Comparison of ENCODE assay signal across 10 mouse cellular contexts in genomic region chr8:84489223-84489622, GRCm38 (mm10).
"Had no signal": no experiment of that assay in that cellular context is flagged by ENCODE, and none has a peak within 500 bp of the region (broad histone marks: within the 10 kb centered on the region; RNA-seq: fewer than 3 reads in every experiment).

No protein-coding gene starts in this region.

- H3K27ac ChIP-seq: limb, embryonic 13.5 days; liver, embryonic 14.5 days; midbrain, embryonic 12.5 days had no signal

- H3K4me1 ChIP-seq: limb, embryonic 13.5 days had no signal

- H3K27me3 ChIP-seq: midbrain, embryonic 12.5 days had no signal

- H3K4me2 ChIP-seq: limb, embryonic 13.5 days; midbrain, embryonic 12.5 days had no signal

- DNase-seq: kidney, postnatal 36 days; layer of hippocampus, adult 9-11 months; layer of hippocampus, postnatal 36 days; lung, adult 18-20 months; right cerebral cortex, postnatal 25 days; thymus, postnatal 36 days had no signal

- ATAC-seq: midbrain, embryonic 16.5 days had no signal

- H3K4me3 ChIP-seq: limb, embryonic 13.5 days; midbrain, embryonic 12.5 days had no signal

- H3K9ac ChIP-seq: limb, embryonic 13.5 days; liver, embryonic 14.5 days; midbrain, embryonic 12.5 days had no signal

- H3K9me3 ChIP-seq: limb, embryonic 13.5 days; midbrain, embryonic 12.5 days had no signal

- H3K36me3 ChIP-seq: limb, embryonic 13.5 days; midbrain, embryonic 12.5 days had no signal
